Mouse (Mus musculus) heart, adult 2 months (tissue): ENCODE results near the gene Atf3.
A peak's percentile ranks its signal among the peaks of the same experiment; 100 is the strongest.

Experiments
- CTCF ChIP-seq: fragments of 200-600 bp; IDR thresholded peaks from 2 replicates; pipeline ENCODE4 v1.8.1; 2022; ENCODE audit warnings: antibody characterized with exemption, mild to moderate bottlenecking, moderate library complexity
- POLR2A ChIP-seq: fragments of 200-500 bp; IDR thresholded peaks from 2 replicates; pipeline ENCODE4 v1.6.1; 2011; ENCODE audit warnings: mild to moderate bottlenecking, low read depth, low read length, control low read depth; ENCODE audit not compliant: insufficient read depth

- no peak for TF ChIP-seq POLR2A
- peak; percentile 36 for TF ChIP-seq CTCF
Observed at GRCm38 (mm10) chr1:191224981-191225703, 7.3 kb upstream of the Atf3 start.
